Mouse (Mus musculus): ENCODE results near the gene Aldh18a1.

DNA sequence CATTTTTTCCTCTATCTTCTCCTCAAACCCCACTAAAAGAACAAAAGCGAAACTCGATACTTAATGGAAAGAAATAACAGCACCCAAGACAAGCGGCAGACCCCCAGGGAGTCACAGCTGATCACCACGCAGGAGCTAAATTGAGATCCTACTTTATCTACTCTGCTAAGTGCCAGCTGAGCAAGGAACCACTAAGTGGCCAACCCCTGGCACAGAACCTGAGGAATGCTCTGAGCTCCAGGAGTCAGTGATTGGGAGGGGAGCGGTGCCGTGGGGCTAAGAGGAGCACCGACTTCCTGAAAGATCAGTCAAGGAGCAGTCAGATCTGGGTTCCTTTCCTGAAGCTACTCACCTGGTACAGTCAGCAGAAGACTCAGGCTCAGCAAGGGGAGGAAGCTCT lies 83.9 kb downstream of the Aldh18a1 start:
- TF ChIP-seq CTCF (conservative IDR thresholded peaks at IDR 0.05; ENCODE audit: low read length), result no peak
- TF ChIP-seq NANOG (IDR thresholded peaks at IDR 0.05; ENCODE audit: borderline replicate concordance, low read length), result no peak

Data from E14TG2a.4 (cell line).